In genomic region chr14:76527030-76527719, GRCm38 (mm10) we compare ENCODE assay signal across 11 mouse cellular contexts. TPM values are rescaled to one million over a fixed set of nuclear protein-coding genes. Genes with fewer than 3 reads are reported as not detected.
DNase-seq lines count a peak whose midpoint lies in the region.
"Had no signal": no experiment of that assay in that cellular context is flagged by ENCODE, and none has a peak within 500 bp of the region (broad histone marks: within the 10 kb centered on the region; RNA-seq: fewer than 3 reads in every experiment).

No protein-coding gene starts in this region.

- 0 out of 2 replicates have a peak overlapping the region, but pooled peaks have one; percentile 6 for H3K27ac ChIP-seq in brown adipose tissue, adult 24 weeks (replicated peaks; ENCODE audit: low read depth, low read length)

- H3K4me1 ChIP-seq in brown adipose tissue, adult 24 weeks (ENCODE audit: control insufficient read depth, insufficient read depth, insufficient read length, low read length) = peaks cover 10% of the 10 kb centered on the region

- H3K4me3 ChIP-seq in brown adipose tissue, adult 24 weeks (ENCODE audit: insufficient read depth, low read depth, low read length) = no peak overlapping the region
- H3K4me3 ChIP-seq: erythroblast, embryonic 14.5 days had no signal

- DNase-seq in kidney, postnatal 10 days = peak; percentile 48
- DNase-seq in kidney, adult 18-20 months = no peak
- DNase-seq in gastrocnemius, postnatal 10 days = peak; percentile 38
- peak; percentile 50 for DNase-seq in heart, postnatal 4 days
- no peak for DNase-seq in right cerebral cortex, adult 18-20 months
- DNase-seq in urinary bladder, adult 2 months (ENCODE audit: low spot score) = no peak
- no peak for DNase-seq in left cerebral cortex, adult 18-20 months (ENCODE audit: low spot score in 2 of 2)
- DNase-seq: cerebellum, adult 9-10 months had no signal

RNA-seq across cellular contexts. Expression of gene Serp2, which starts 29.5 kb away (rescaled TPM):
- not detected in 2 replicates for polyA plus RNA-seq in brown adipose tissue, adult 24 weeks (2012; ENCODE audit: insufficient read depth, insufficient read length, missing spikeins)
- total RNA-seq in gastrocnemius, postnatal 10 days (2021) = 1 to 10 TPM; 1.8 to 2.4 TPM
- 1 to 10 TPM; 1.6 TPM for total RNA-seq in heart, postnatal 4 days (2021)
- 2.9 and 4.1 TPM in 2 replicates for polyA plus RNA-seq in urinary bladder, adult 2 months (2012; rRNA removed)
- total RNA-seq in left cerebral cortex, adult 18-20 months (2021) = 100 to 1,000 TPM; 180 to 192 TPM
- total RNA-seq: G1E had no signal
- polyA plus RNA-seq: G1E had no signal

Comparison
In these comparisons a context has a peak if more than half of its experiments do, and no peak if none do; other contexts are left out.
1. DNase-seq: peak in kidney, postnatal 10 days (single experiment), gastrocnemius, postnatal 10 days (single experiment) and heart, postnatal 4 days (single experiment); none in kidney, adult 18-20 months (single experiment), right cerebral cortex, adult 18-20 months (single experiment), urinary bladder, adult 2 months (single experiment) and left cerebral cortex, adult 18-20 months (0 of 2).
2. RNA of gene Serp2, which starts 29.5 kb away (total RNA-seq): 180 to 192 TPM in left cerebral cortex, adult 18-20 months; 1.8 to 2.4 TPM in gastrocnemius, postnatal 10 days and 1.6 TPM in heart, postnatal 4 days; every median in the first group is over 10 times any median in the second.